Mouse (Mus musculus) small intestine, adult 2 months (tissue): ENCODE results near the gene Serpina1d. TPM values are rescaled to one million over a fixed set of nuclear protein-coding genes. Genes with fewer than 3 reads are reported as not detected.
"Not testable (repeated sequence)": the region's sequence is repeated elsewhere in the genome, so short reads cannot be mapped to it uniquely, and the experiment has no call there.

Experiments
- H3K27ac ChIP-seq: fragments of 200-500 bp; 2 replicates; pipeline ENCODE4 v1.5.1; 2012; ENCODE audit warnings: low read depth, low read length, control low read depth, inconsistent platforms; ENCODE audit not compliant: insufficient read depth
- H3K27me3 ChIP-seq: fragments of 200-500 bp; 2 replicates; pipeline ENCODE4 v1.6.1; 2012; ENCODE audit warnings: mild to moderate bottlenecking, moderate library complexity, low read length, inconsistent platforms; ENCODE audit not compliant: control insufficient read depth, insufficient read depth
- H3K36me3 ChIP-seq: fragments of 200-500 bp; 2 replicates; pipeline ENCODE4 v1.6.1; 2012; ENCODE audit warnings: mild to moderate bottlenecking, low read length, control low read depth, inconsistent platforms; ENCODE audit not compliant: control insufficient read depth, insufficient read depth
- H3K4me1 ChIP-seq: fragments of 200-500 bp; 2 replicates; pipeline ENCODE4 v1.6.1; 2012; ENCODE audit warnings: low read length, inconsistent platforms, mixed read lengths; ENCODE audit not compliant: control insufficient read depth, insufficient read depth, insufficient read length
- H3K4me3 ChIP-seq: fragments of 200-500 bp; 2 replicates; pipeline ENCODE4 v1.5.1; 2012; ENCODE audit warnings: low read depth, mild to moderate bottlenecking, control low read depth, inconsistent platforms, low read length, moderate library complexity
- WGBS: fragments of 180-500 bp; shearing (Covaris S2); methylation state at CpG from one replicate; pipeline ENCODE4 v1.1.7; 2018; 5-methylcytosine and 5-hydroxymethylcytosine counted together
- polyA plus RNA-seq: library from polyadenylated mRNA; depleted of rRNA; stranded (reverse); fragments of >200 nt; gene quantifications from 2 replicates; pipeline ENCODE4 v1.2.3, GENCODE M21; 2012; rRNA removed

Gene Serpina1d
- not detected in 2 replicates for polyA plus RNA-seq

- not testable (repeated sequence) for H3K4me3 ChIP-seq, H3K36me3 ChIP-seq
- 48% methylated on average over 6 of the region's 6 CpGs for WGBS
Observed at GRCm38 (mm10) chr12:103773246-103773851, at the start of gene Serpina1d. Gene Serpina1d, minus strand, starts transcription at chr12:103773592.

GRCm38 (mm10) chr12:103770597-103770996, 2.8 kb downstream of the Serpina1d start:
- not testable (repeated sequence) for H3K36me3 ChIP-seq, H3K4me3 ChIP-seq, H3K27ac ChIP-seq, H3K4me1 ChIP-seq, H3K27me3 ChIP-seq
- 50% methylated on average over 1 of the region's 1 CpGs for WGBS

More at GRCm38 (mm10) chr12:103773246-103773851, at the start of gene Serpina1d:
- H3K27ac ChIP-seq, H3K27me3 ChIP-seq, H3K4me1 ChIP-seq: not testable (repeated sequence)

- WGBS, result 85% methylated on average over 3 of the region's 3 CpGs
- not testable (repeated sequence) for H3K4me1 ChIP-seq, H3K4me3 ChIP-seq, H3K27me3 ChIP-seq, H3K27ac ChIP-seq, H3K36me3 ChIP-seq
Observed at GRCm38 (mm10) chr12:103763083-103763482, 10.3 kb downstream of the Serpina1d start.

GRCm38 (mm10) chr12:103760316-103760715, 13.1 kb downstream of the Serpina1d start:
- not testable (repeated sequence) for H3K36me3 ChIP-seq, H3K27ac ChIP-seq, H3K4me1 ChIP-seq, H3K4me3 ChIP-seq, H3K27me3 ChIP-seq
- 83% methylated on average over 3 of the region's 3 CpGs for WGBS

- WGBS, result 81% methylated on average over 5 of the region's 5 CpGs
- not testable (repeated sequence) for H3K27me3 ChIP-seq, H3K4me1 ChIP-seq, H3K27ac ChIP-seq, H3K4me3 ChIP-seq, H3K36me3 ChIP-seq
Observed at GRCm38 (mm10) chr12:103745957-103746356, 27.4 kb downstream of the Serpina1d start.

GRCm38 (mm10) chr12:103737791-103738580, 35.4 kb downstream of the Serpina1d start:
- not testable (repeated sequence) for H3K4me3 ChIP-seq

GRCm38 (mm10) chr12:103735566-103735965, 37.8 kb downstream of the Serpina1d start:
- WGBS, result 83% methylated on average over 4 of the region's 4 CpGs
- not testable (repeated sequence) for H3K27ac ChIP-seq, H3K4me1 ChIP-seq, H3K27me3 ChIP-seq, H3K4me3 ChIP-seq, H3K36me3 ChIP-seq

More at GRCm38 (mm10) chr12:103737791-103738580, 35.4 kb downstream of the Serpina1d start:
- H3K4me1 ChIP-seq, H3K36me3 ChIP-seq, H3K27ac ChIP-seq, H3K27me3 ChIP-seq: not testable (repeated sequence)
- 29% methylated on average over 6 of the region's 6 CpGs for WGBS

- H3K36me3 ChIP-seq, H3K4me3 ChIP-seq, H3K4me1 ChIP-seq, H3K27me3 ChIP-seq, H3K27ac ChIP-seq: not testable (repeated sequence)
- 75% methylated on average over 4 of the region's 4 CpGs for WGBS
Observed at GRCm38 (mm10) chr12:103735101-103735500, 38.3 kb downstream of the Serpina1d start.

Other genes starting within 250 kb of the Serpina1d start
- 0.06 and 0.24 TPM in 2 replicates for gene Ppp4r4, start 241.3 kb downstream of the Serpina1d start, polyA plus RNA-seq
- gene Serpina10, start 142.1 kb downstream of the Serpina1d start, polyA plus RNA-seq, result 0.25 TPM in 1 of 2 replicates, not detected in the other
- not detected in 2 replicates for gene Serpina6, start 116.4 kb downstream of the Serpina1d start, polyA plus RNA-seq
- not detected in 2 replicates for gene Serpina16, start 97.5 kb downstream of the Serpina1d start, polyA plus RNA-seq
- 0.44 TPM in 1 of 2 replicates, not detected in the other for gene Serpina1f, start 78.1 kb downstream of the Serpina1d start, polyA plus RNA-seq
- 1.2 and 7.9 TPM in 2 replicates for gene Serpina1b, start 56.8 kb upstream of the Serpina1d start, polyA plus RNA-seq
- gene Serpina1a, start 90.0 kb upstream of the Serpina1d start, polyA plus RNA-seq, result 0.48 and 0.90 TPM in 2 replicates
- 0.20 and 0.84 TPM in 2 replicates for gene Serpina1c, start 131.3 kb upstream of the Serpina1d start, polyA plus RNA-seq
- gene Serpina1e, start 185.4 kb upstream of the Serpina1d start, polyA plus RNA-seq, result 0.55 and 0.84 TPM in 2 replicates
- gene Serpina11, start 216.4 kb upstream of the Serpina1d start, polyA plus RNA-seq, result 0.08 and 0.17 TPM in 2 replicates
- 0.13 TPM in 1 of 2 replicates, not detected in the other for gene Serpina9, start 240.2 kb upstream of the Serpina1d start, polyA plus RNA-seq